Mouse (Mus musculus) kidney, adult 18-20 months (tissue): Measurements from ENCODE around the gene Rbfox3.

Experiments
- DNase-seq: peaks from one replicate; pipeline ENCODE4 v3.0.0; 2021

Gene Rbfox3

DNA sequence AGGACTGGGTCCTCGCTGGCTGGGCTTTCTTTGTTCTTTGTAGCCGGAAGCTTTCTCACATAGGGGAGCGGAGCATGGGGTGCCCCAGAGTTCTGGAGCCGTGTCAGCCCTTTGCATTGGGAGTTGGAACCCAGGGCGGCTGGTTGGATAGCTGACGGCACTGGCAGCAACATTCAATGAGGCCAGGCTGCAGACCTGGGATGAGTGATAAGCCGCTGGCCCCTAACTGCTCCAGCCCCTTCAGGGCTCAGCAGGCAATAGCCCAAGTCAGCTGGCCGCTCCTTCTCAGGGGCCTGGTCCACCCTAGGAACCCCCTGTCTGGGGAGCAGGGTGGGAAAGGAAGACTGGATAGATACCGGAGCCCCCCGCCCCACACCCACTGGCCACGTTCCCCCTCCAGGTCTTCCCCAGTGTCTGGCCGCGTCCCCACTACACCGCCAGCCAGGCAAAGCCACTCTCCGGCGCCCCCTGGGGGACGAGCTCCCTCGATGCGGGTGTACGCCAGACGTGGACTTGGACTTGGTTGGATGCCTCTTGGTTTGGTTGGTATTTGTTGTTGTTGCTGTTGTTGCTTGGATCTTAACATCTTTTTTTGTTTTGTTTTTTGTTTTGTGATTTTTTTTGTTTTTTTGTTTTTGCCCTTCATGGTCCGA lies 420.7 kb downstream of the Rbfox3 start:
- DNase-seq = peak; percentile 69

GRCm38 (mm10) chr11:118488907-118489270 lies 422.5 kb downstream of the Rbfox3 start:
- DNase-seq = no peak

DNA sequence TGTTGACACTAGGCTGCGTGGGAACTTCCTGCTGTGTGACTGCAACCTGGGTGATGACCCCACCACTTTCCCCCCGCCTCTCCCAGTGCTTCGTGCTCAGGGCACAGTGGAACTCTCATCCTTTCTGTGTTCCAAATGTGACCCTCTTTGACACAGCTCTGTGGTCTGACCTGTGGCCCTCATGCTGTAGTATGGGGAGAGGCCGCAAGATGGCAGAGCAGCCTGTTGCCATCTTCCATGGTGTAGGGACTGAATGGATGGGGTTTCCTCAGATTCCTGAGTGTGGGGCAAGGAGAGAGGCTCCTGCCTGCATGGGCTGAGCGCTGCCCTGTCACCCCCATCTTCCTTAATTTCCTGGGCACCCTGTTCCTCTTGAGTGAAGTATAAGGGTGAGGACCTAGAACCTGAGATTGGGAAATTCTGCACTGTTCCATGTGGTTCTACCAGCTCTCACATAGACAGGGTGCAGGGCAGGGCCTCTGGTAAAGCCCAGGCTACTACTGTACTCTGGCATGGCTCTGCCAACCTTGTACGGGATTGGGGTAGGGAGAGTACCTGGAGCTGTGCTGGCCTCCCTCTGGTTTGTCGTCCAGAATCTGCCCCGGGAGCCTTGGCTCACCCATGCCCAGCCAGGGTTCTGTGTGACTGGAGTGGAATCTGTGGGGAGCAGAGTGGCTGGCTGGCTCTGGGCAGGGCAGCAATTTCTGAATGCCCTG lies 423.0 kb downstream of the Rbfox3 start:
- DNase-seq = peak; percentile 34

DNA sequence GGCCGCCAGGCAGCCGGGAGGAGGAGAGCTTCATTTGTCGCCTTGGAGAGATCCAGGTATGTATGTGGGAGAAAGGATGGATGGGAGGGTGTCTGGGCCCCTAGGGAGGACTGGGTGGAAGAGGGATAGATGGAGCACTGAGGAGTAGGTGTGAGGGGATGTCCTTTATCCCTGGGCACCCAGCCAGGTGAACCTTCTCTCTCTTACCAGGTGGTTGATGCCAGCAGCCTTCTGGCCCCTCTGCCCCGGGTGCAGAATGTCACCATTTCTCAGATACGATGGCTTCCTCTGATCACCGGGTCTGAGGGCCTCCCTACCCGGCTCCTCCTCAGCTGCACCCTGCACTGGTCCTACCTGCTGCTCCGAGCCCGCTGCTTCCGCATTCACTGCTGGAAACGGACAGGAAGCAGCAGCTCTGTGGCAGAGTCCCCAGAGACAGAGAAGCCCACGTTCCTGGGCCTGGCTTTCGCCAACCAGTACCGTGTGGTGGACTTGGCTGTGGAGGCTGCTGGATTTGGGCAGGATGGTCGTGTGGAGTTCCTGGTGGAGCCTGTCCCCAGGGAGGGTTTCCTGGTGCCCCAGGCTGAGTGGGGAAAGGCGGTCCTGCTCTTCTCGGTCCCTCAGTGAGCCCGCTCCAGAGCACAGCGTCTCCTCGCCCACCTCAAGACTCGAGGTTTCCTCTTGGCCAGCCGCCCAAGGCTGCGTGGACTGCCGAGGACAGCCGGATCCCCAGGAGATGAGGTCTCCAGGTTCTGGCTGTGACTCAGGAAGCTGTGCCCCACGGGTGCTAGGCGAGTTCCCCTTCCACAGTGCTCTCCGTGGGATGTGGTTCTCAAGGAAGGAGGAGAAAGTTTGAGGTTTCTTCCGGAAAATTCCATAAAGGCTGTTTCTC lies 424.3 kb downstream of the Rbfox3 start:
- no peak for DNase-seq

DNA sequence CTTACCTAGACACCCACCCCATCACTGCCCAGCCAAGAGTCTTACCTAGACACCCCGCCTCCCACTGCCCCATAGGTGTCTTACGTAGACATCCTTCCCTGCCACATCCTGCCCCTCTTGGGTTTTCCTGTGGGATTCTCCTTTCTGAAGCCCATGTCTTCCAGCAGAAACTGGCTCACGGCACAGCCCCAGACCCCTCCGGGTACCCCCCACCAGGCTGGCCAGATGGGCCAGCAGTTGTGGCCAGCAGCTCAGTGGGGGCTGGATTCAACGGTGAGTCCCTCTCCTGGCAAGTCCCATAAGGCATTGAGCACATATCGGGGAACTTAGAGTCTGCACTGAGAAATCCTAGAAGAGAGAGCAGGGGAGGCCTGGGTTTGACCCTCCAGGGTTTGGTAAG lies 425.1 kb downstream of the Rbfox3 start:
- no peak for DNase-seq

DNA sequence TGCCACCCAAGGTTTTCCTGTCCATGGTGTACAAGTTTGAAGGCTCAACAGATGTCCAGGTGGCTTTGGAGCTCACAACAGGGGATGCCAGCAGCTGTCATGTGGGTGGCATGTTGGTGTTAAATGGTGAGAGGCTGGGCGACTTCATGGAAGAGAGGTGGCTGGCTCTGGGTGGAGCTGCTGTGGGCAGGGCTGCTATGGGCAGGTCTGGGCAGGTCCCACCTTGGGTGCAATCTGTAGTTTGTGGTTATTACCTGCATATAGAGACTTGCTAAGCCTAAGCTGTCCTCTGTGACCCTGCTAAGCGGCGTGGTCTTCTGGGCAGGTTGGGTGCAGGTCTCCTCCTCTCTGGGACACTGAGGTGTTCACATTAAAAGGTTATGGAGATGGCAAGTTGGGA lies 425.6 kb downstream of the Rbfox3 start:
- no peak for DNase-seq

DNA sequence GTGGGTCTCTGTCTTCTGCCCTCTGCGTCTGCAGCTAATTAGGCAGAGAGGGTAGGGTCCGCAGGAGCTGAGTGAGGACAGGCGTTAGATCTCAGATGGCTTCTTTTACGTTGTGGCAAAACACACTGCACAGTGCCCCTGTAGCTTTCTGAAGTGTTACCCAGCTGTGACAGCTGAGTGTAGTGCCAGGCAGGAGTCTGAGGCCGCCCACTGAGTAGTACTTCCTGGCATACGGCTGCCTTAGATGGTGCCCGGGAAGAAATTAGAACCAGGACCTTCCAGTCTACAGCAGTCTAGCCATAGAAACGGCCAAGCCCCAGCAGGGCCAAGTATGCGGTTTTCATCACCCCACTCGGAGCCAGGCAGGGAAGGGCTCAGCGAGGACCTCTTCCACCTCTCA lies 426.1 kb downstream of the Rbfox3 start:
- no peak for DNase-seq

GRCm38 (mm10) chr11:118484169-118484568 lies 427.2 kb downstream of the Rbfox3 start:
- DNase-seq = no peak

DNA sequence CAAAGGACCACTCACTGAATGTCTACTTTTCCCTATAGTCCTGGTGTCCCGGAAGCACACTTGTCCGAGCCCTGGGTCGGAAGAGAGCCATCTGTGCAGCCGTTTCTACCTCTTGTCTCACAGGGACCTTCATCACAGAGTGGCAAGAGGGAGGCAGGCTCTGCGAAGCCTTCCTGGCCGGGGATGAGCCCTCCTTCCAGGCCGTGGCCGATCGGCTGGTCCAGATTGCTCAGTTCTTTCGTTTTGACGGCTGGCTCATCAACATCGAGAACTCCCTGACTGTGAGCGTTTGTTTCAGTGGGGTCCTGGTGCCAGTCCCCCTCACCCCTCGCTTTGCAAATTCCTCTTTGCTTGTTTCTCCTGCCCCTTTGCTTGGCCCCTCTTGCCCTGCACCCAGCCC lies 429.6 kb downstream of the Rbfox3 start:
- DNase-seq = no peak

- DNase-seq = no peak
Observed at GRCm38 (mm10) chr11:118481231-118481630, 430.2 kb downstream of the Rbfox3 start.

DNA sequence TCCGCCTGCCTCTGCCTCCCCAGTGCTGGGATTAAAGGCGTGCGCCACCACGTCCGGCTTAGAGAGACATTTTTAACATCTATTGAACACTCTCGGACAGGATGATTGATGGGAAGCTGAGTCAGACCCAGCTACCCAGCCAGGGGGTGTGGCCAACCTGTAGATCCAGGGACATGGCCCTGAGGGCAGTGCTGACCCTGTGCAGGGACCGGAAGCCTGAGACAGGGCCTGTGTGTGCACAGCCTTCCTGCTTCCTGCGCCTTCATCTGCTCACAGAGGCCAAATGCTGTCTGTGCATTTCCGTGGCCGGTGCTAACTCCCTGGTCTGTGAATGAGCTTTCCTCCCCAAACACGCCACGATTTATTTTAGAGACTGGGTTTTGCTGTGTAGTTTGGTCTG lies 431.6 kb downstream of the Rbfox3 start:
- DNase-seq = peak; percentile 46

DNA sequence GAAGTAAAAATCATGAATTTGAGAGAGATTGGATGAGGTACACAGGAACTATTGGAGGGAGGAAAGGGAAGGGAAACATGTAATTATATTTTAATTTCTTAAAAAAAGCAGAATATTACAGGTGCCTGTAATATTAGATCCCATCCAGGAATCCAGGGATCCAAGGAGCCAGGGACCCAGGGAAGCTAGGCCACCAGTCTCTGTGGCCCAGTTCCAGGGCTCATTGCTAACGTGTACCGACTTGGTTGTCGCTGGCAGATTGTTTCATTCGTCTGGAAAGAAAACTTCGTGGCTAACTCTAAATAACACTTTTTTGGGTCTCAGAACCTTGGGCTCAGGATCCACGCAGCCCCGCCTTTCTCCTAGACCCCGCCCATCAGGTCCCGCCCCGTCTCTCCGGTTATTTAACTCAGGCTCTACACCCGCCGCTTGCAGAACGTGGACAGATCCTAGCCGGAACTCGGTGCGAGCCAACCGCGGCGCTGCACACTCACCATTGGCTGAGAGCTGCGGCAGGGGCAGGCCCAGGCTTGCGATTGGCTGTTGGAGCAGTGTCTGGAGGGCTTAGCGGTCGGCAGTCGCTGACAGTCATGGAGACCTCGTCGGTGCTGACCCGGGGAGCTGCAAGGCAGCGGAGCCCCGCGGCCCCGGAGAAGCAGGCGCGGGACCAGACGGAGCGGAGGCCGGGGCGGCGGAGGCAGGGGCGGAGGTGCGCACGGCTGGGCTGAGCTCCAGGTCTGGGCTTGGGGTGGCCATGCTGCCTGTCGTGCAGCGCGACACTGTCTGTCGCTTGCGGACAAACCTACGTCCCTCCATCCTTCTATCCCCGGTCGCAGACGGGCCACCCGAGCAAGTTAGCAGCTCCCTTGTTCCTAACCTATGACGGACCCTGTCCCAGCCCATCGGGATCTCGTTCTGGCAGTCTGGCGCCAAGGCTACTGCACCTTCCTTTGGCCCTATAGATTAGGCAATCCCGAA lies 434.7 kb downstream of the Rbfox3 start, which contains the start of gene Engase:
Engase (plus strand) TSS at position 434 of the 978 bp plus-strand sequence.
- peak; percentile 95 for DNase-seq

DNA sequence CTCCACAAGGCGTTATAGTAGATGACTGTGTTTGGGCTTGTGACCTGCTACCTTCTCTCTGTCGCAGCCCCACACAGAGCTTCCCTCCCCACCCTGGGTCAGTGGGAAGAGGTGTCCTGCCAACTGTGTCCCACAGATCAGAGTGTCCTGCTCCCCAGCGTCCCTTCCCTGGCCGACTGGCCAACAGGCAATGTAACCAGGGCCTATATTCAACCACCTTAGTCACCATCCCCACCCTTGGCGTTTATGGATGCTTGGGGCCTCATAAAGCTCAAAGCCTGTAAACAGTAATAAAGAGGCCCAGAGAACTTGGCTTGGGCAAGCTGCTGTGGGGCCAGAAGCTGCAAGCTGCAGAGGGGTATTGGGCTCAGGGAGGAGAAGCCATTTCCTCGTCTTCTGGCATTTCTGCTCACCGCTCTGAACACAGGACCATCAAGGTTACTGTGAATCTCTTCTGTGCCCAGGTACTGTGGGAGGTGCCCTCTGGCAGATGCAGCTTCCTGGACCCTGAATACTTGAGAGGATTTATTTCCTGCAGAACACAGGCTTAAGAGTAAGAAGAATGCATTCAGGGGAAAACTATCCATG lies 435.8 kb downstream of the Rbfox3 start:
- no peak for DNase-seq

- DNase-seq = no peak
Observed at GRCm38 (mm10) chr11:118473842-118474500, 437.4 kb downstream of the Rbfox3 start.

DNA sequence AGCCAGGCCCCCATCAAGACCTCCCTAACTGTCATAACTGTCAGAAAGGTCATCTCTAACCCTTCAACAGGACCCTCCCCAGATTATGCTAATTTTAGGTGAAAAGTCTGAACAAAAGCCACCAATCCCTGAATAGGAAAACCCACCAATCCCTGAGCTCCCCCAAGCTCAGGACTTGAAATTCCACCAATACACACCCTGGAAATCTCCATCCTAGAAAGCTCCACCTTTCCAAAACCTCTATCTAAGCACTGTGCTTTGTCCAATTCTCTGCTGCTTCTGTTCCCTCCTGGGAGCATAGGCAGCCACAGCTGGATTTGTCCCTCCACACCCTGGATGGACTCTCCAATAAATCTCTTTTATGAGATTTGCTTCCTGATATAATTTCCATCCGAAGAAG lies 438.2 kb downstream of the Rbfox3 start:
- DNase-seq = no peak

DNA sequence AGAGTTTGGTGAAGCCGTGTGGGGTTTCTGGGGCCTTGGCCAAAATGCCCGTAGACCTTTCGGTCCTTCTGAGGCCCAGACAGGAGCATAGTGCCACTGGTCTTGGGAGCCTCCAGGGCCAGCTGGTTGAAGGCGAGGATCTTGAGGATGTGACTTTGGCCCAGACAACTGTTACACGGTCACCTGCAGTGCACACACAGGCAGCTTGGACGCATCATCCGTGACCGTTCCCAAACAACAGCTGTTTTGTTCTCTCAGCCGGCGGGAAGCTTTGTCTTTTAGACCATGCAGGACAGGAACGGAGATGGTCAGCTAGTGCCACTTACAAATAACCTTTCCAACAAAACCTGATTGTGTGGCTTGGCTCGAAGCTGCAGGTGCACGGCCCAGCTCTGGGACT lies 439.7 kb downstream of the Rbfox3 start:
- no peak for DNase-seq

GRCm38 (mm10) chr11:118470234-118470966 lies 441.0 kb downstream of the Rbfox3 start:
- no peak for DNase-seq

- DNase-seq = no peak
Observed at GRCm38 (mm10) chr11:118469509-118470160, 441.8 kb downstream of the Rbfox3 start.

- no peak for DNase-seq
Observed at GRCm38 (mm10) chr11:118467441-118468035, 443.9 kb downstream of the Rbfox3 start.

GRCm38 (mm10) chr11:118460280-118460679 lies 451.1 kb downstream of the Rbfox3 start:
- no peak for DNase-seq
